Mouse (Mus musculus) neural tube, embryonic 14.5 days (tissue): Measurements from ENCODE around the gene Hcn1. TPM values are rescaled to one million over a fixed set of nuclear protein-coding genes. Genes with fewer than 3 reads are reported as not detected.

ENCODE experiments used
- ATAC-seq: fragments of 200-750 bp; cut with Nextera tagmentation; 2 replicates; pipeline ENCODE4 v1.8.0; 2017; ENCODE audit warnings: low read depth, mild to moderate bottlenecking, moderate TSS enrichment, moderate library complexity
- H3K27ac ChIP-seq: fragments of 300-500 bp; sonication (generic); 2 replicates; pipeline ENCODE4 v1.5.1; 2014; ENCODE audit warnings: low read depth, mild to moderate bottlenecking, control low read depth, low read length, moderate library complexity, mixed read lengths
- H3K27me3 ChIP-seq: fragments of 300-500 bp; sonication (generic); 2 replicates; pipeline ENCODE4 v1.6.1; 2014; ENCODE audit warnings: low read length; ENCODE audit not compliant: control insufficient read depth, insufficient read depth
- H3K36me3 ChIP-seq: fragments of 300-500 bp; sonication (generic); 2 replicates; pipeline ENCODE4 v1.6.1; 2014; ENCODE audit warnings: low read length, mixed read lengths; ENCODE audit not compliant: control insufficient read depth, insufficient read depth
- H3K4me1 ChIP-seq: fragments of 300-500 bp; sonication (generic); 2 replicates; pipeline ENCODE4 v1.6.1; 2014; ENCODE audit warnings: low read length; ENCODE audit not compliant: control insufficient read depth, insufficient read depth
- H3K4me2 ChIP-seq: fragments of 300-500 bp; sonication (generic); 2 replicates; pipeline ENCODE4 v1.6.1; 2014; ENCODE audit warnings: mild to moderate bottlenecking, low read depth, low read length, control low read depth
- H3K4me3 ChIP-seq: fragments of 300-500 bp; sonication (generic); 2 replicates; pipeline ENCODE4 v1.5.1; 2014; ENCODE audit warnings: low read depth, low read length, control low read depth, mixed read lengths
- H3K9ac ChIP-seq: fragments of 300-500 bp; sonication (generic); replicated peaks from 2 replicates; pipeline ENCODE4 v1.6.1; 2014; ENCODE audit warnings: low read depth, mild to moderate bottlenecking, control low read depth, low read length, mixed read lengths
- H3K9me3 ChIP-seq: fragments of 300-500 bp; sonication (generic); 2 replicates; pipeline ENCODE4 v1.6.1; 2016; ENCODE audit warnings: low read length; ENCODE audit not compliant: control insufficient read depth
- WGBS: fragments of 180-500 bp; shearing (Covaris S2); extraction: QIAGEN DNeasy Blood & Tissue Kit; methylation state at CpG from one replicate; pipeline ENCODE4 v1.1.7; 2014; 5-methylcytosine and 5-hydroxymethylcytosine counted together
- polyA plus RNA-seq: library from polyadenylated mRNA; unstranded; fragments of >200 nt; fragmentation: Nextera tagmentation; extraction: Ambion mirVana; gene quantifications from 2 replicates; pipeline ENCODE4 v1.2.1, GENCODE M21; 2014

The Hcn1 gene
- polyA plus RNA-seq, 1 experiment from 2014 or later = 1.6 TPM

DNA sequence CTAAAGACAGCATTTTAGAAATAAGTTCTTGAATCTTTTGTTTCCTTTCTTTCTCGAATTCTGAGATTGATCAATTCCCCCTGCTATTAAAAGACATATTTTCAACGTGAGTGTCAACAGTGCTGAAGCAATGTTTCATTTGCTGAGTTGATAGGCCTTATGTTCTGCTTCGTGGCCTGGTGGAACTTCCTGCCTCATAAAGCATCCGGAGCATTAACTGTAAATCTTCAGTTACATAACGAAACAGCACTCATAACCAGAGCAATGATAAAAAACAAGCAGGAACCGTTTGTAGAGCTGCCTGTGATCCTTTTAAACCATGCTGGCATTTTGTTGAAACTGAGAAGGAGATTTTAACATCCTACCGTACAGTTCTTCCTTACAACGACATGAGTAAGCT lies 275.7 kb downstream of the Hcn1 start:
- 64% methylated on average over 8 of the region's 8 CpGs for WGBS
- Histone ChIP-seq H3K36me3 (no peaks in the 10 kb centered on the region), H3K9me3 (no peaks in the 10 kb centered on the region), H3K9ac (no peak overlapping the region), H3K27me3 (no peaks in the 10 kb centered on the region), H3K4me2 (no peak overlapping the region), H3K4me1 (no peaks in the 10 kb centered on the region), H3K4me3 (no peak overlapping the region), H3K27ac (no peak overlapping the region)
- no peak for ATAC-seq

DNA sequence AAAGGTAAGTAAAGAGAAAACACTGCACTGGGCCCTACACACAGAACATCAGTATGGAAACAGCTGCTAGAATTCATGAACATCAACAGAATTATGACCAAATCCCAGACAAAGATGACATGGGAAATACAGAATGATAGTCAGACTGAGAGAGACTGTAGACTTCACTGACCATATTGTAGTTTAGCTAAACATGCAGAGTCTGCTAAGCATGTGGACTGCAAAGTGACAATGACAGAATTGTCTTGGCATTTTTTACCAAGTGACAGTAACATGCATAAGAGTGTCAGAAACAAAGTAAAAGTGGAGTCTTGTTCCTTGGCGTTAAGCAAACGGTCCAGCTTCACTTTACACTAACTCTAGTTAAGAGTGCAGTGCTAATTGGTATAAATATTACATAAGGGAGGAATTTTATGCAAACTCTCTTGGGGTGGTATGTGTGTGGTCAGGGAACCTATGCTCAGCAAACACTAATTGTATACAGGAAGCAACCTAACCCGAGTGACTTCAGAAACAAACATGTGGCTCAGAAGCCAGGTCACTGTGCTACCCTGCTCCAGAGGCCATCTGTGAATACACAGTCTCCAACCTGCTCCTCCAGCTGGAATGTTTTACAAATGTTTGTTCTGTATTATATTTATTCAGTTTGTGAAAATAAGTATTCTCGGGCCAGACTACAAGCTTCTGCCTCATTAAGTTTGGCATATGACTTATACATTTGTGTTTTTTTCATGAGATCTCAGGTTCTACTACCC lies 278.5 kb downstream of the Hcn1 start:
- no peak overlapping the region for H3K4me3 ChIP-seq
- 81% methylated on average over 4 of the region's 4 CpGs for WGBS
- no peak for ATAC-seq
- H3K4me1 ChIP-seq = no peaks in the 10 kb centered on the region
- no peak overlapping the region for H3K4me2 ChIP-seq
- H3K27ac ChIP-seq = no peak overlapping the region
- no peak overlapping the region for H3K9ac ChIP-seq
- no peaks in the 10 kb centered on the region for H3K9me3 ChIP-seq
- H3K27me3 ChIP-seq = no peaks in the 10 kb centered on the region
- H3K36me3 ChIP-seq = no peaks in the 10 kb centered on the region

DNA sequence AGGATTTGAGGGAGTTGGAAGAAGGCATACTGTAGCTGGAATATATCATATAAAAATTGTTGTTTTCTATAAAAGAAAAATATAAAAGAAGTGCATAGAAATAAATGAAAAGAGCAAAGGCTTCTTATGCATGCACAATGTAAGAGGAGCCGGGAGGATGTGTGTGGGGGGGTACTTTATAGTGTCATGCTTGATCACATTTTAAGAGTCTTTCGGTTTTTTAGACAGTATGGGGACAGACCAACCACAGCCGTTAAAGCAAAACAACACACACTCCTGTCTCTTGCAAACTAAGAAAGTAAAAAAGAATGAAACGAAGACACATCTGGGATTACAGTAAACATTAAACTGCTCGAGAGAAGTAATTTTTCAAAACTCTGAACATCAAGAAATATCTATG lies 290.0 kb downstream of the Hcn1 start:
- no peak overlapping the region for H3K27ac ChIP-seq
- H3K27me3 ChIP-seq = no peaks in the 10 kb centered on the region
- no peaks in the 10 kb centered on the region for H3K36me3 ChIP-seq
- ATAC-seq = no peak
- H3K4me3 ChIP-seq = no peak overlapping the region
- H3K9ac ChIP-seq = no peak overlapping the region
- no peaks in the 10 kb centered on the region for H3K4me1 ChIP-seq
- H3K9me3 ChIP-seq = no peaks in the 10 kb centered on the region
- whole genome bisulfite sequencing = 78% methylated on average over 5 of the region's 5 CpGs
- no peak overlapping the region for H3K4me2 ChIP-seq

DNA sequence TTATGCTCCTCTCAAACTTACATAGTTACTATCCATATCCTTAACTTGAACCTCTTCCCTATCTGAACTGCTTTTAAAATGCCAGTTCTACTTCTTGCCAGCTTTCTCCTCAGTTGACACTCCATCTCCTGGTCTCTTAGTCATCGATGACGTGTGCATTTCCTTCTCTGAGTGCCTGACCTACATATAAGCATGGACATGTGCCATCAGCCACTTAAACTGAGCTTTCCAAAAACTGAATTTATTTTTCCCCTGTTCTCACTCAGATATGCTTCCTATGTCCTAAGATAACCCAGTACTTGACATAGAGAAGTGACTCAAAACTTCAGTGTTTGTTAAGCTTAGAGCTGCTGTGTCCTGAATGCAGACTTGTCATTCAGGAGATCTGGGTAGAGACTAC lies 295.9 kb downstream of the Hcn1 start:
- 82% methylated on average over 2 of the region's 2 CpGs for WGBS
- Histone ChIP-seq H3K27me3 (no peaks in the 10 kb centered on the region), H3K9ac (no peak overlapping the region), H3K4me1 (no peaks in the 10 kb centered on the region), H3K27ac (no peak overlapping the region), H3K4me2 (no peak overlapping the region), H3K36me3 (no peaks in the 10 kb centered on the region), H3K9me3 (no peaks in the 10 kb centered on the region), H3K4me3 (no peak overlapping the region)
- ATAC-seq = no peak

DNA sequence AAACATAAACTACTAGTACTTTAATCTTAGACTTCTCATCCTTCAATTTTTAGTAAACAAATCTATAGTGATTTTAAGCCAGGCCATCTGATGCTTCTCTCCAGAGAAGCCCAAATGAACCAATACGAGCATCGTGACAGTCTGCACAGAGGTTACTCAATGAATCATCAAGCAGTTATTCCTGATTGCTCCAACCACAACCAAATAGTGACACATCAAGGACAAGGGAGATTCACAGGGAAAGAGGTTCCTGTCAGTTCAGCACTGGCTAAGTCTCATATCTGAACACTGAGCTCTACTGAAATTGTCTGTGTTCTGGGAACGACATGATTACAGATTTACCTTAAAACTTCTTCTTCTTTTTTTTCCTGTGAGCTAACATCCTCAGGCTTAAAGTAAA lies 305.7 kb downstream of the Hcn1 start:
- no peak overlapping the region for H3K9ac ChIP-seq
- H3K27ac ChIP-seq = no peak overlapping the region
- H3K27me3 ChIP-seq = no peaks in the 10 kb centered on the region
- 88% methylated on average over 3 of the region's 3 CpGs for WGBS
- no peak for ATAC-seq
- no peaks in the 10 kb centered on the region for H3K4me1 ChIP-seq
- no peaks in the 10 kb centered on the region for H3K36me3 ChIP-seq
- H3K4me2 ChIP-seq = no peak overlapping the region
- H3K9me3 ChIP-seq = no peaks in the 10 kb centered on the region
- H3K4me3 ChIP-seq = no peak overlapping the region

DNA sequence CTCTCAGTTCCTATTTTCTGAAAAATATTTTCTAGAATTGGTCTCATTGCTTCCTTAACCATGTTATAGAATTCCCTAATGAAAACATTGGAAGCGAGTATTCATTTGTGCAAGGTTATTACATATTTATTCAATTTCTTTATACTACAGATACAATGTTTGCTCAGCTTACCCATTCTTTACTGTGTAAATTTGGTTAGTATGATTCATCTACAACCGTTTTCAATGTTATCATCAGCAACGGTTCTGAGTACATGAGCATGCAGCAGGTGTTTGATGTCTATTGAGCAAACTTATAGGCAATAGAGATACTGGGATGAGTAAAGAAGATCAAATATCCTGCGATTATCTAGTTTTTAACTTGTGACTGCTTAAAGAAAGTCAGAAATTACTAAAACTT lies 327.6 kb downstream of the Hcn1 start:
- Histone ChIP-seq H3K27me3 (no peaks in the 10 kb centered on the region), H3K36me3 (no peaks in the 10 kb centered on the region), H3K27ac (no peak overlapping the region), H3K4me2 (no peak overlapping the region), H3K4me1 (no peaks in the 10 kb centered on the region), H3K4me3 (no peak overlapping the region), H3K9me3 (no peaks in the 10 kb centered on the region), H3K9ac (no peak overlapping the region)
- 91% methylated on average over 4 of the region's 4 CpGs for WGBS
- ATAC-seq = no peak

DNA sequence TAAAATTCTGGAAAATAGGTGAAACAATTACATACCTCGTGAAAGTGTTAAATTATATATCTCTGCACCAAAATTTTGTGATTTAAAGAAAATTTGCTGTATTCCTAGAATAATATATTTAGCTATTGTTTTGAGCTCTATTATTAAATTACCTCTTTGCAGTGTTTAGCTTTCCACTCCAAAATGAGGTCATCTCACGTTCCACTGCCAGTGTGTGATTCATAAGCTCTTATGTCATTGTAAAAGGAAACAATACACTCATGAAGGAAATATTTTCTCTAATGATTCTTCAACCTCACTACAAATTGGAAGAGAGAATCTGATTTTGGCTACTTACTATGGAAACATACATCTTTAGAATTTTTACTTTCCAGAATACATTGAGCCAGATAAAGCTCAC lies 329.6 kb downstream of the Hcn1 start:
- Histone ChIP-seq H3K36me3 (no peaks in the 10 kb centered on the region), H3K27ac (no peak overlapping the region), H3K4me2 (no peak overlapping the region), H3K4me3 (no peak overlapping the region), H3K4me1 (no peaks in the 10 kb centered on the region), H3K9me3 (no peaks in the 10 kb centered on the region), H3K27me3 (no peaks in the 10 kb centered on the region), H3K9ac (no peak overlapping the region)
- ATAC-seq = no peak
- WGBS = 78% methylated on average over 2 of the region's 2 CpGs

DNA sequence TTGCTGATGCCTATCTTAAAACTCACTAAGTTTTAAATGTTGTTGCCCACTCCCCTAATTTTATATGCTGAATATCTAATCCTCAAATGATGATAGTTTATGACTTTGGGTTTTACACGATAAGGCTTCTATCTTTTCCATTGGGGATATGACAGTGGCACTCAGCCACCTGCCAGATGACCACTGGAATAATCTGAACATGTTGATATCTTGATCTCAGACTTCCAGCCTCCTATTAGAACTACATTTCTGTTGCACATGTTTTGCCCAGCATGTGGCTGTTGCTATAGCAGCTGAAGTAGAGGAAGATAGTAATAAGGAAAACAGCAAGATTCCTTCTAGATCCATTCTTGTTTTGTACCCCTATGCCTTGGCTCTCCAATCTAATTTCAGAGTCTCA lies 336.6 kb downstream of the Hcn1 start:
- no peaks in the 10 kb centered on the region for H3K4me1 ChIP-seq
- no peak overlapping the region for H3K9ac ChIP-seq
- H3K27me3 ChIP-seq = no peaks in the 10 kb centered on the region
- no peaks in the 10 kb centered on the region for H3K36me3 ChIP-seq
- no peak overlapping the region for H3K4me3 ChIP-seq
- no peaks in the 10 kb centered on the region for H3K9me3 ChIP-seq
- ATAC-seq = no peak
- H3K27ac ChIP-seq = no peak overlapping the region
- 87% methylated on average over 1 of the region's 1 CpGs for WGBS
- no peak overlapping the region for H3K4me2 ChIP-seq

DNA sequence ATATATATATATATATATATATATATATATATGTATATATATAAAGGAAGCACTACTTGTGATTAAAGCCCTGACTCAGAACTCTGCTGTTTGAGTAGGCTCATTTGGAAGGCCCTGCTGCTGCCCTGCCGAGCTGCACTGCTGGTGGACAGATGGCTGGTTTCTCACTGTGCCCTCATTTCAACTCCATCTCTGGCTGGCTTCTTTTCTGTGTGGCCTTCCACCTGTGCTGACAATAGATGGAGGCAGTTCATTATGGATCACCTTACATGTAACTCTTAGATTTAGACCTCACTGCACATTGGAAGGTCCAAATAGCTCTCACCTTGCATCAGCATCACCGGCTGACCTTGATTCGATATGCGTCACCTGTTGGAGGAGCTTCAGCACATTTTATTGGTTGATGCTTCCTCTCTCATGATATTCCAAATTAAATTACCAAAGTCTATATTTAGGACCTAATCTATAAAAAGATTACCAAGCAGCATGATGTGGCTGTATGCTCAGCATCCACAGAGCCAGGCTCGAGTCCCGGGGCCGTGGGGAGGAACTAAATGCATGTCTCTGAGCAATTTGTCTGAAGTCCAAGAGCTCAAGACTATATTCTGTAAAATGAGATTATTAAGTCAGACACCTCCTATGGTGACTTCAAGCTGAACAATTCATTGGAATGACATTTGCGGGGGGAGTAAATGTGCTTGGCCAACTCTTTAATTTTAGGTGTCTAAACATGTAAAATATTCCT lies 338.6 kb downstream of the Hcn1 start:
- no peaks in the 10 kb centered on the region for H3K4me1 ChIP-seq
- no peak overlapping the region for H3K9ac ChIP-seq
- no peaks in the 10 kb centered on the region for H3K36me3 ChIP-seq
- no peak for ATAC-seq
- H3K9me3 ChIP-seq = no peaks in the 10 kb centered on the region
- no peak overlapping the region for H3K27ac ChIP-seq
- WGBS = 90% methylated on average over 8 of the region's 8 CpGs
- H3K4me2 ChIP-seq = no peak overlapping the region
- no peak overlapping the region for H3K4me3 ChIP-seq
- no peaks in the 10 kb centered on the region for H3K27me3 ChIP-seq
